Comparison of ENCODE assay signal across 25 mouse cellular contexts in genomic region chr14:44002169-44002568, GRCm38 (mm10). TPM values are rescaled to one million over a fixed set of nuclear protein-coding genes. Genes with fewer than 3 reads are reported as not detected.
"Had no signal": no experiment of that assay in that cellular context is flagged by ENCODE, and none has a peak within 500 bp of the region (broad histone marks: within the 10 kb centered on the region; RNA-seq: fewer than 3 reads in every experiment).

TSS of gene Ang6 (minus strand) at chr14:44002269.

- H3K36me3 ChIP-seq: neural tube, embryonic 13.5 days; neural tube, embryonic 15.5 days; stomach, embryonic 15.5 days had no signal

- H3K9me3 ChIP-seq: neural tube, embryonic 13.5 days; neural tube, embryonic 15.5 days; stomach, embryonic 15.5 days had no signal

- H3K9ac ChIP-seq: neural tube, embryonic 13.5 days; neural tube, embryonic 15.5 days; stomach, embryonic 15.5 days had no signal

- DNase-seq: retina, postnatal 1 day; right cerebral cortex, adult 18-20 months; right cerebral cortex, postnatal 14 days; right cerebral cortex, postnatal 25 days; right cerebral cortex, postnatal 4 days; spleen, adult 18-20 months; thymus, adult 18-20 months; thymus, adult 2 months; thymus, postnatal 14 days; thymus, postnatal 25 days; thymus, postnatal 36 days; thymus, postnatal 4 days had no signal

- H3K27ac ChIP-seq: neural tube, embryonic 13.5 days; neural tube, embryonic 15.5 days; stomach, embryonic 15.5 days; stomach, postnatal 0 days had no signal

- H3K4me3 ChIP-seq: neural tube, embryonic 13.5 days; neural tube, embryonic 15.5 days; stomach, embryonic 15.5 days had no signal

- H3K4me2 ChIP-seq: neural tube, embryonic 13.5 days; neural tube, embryonic 15.5 days; stomach, embryonic 15.5 days had no signal

- H3K4me1 ChIP-seq: neural tube, embryonic 13.5 days; neural tube, embryonic 15.5 days; stomach, embryonic 15.5 days had no signal

- H3K27me3 ChIP-seq: neural tube, embryonic 13.5 days; neural tube, embryonic 15.5 days; stomach, embryonic 15.5 days had no signal

RNA-seq across cellular contexts. Expression of gene Ang6, which starts in this region (rescaled TPM):
- total RNA-seq: neutrophil, adult 5-6 weeks had no signal
- polyA plus RNA-seq: neural tube, embryonic 13.5 days; neural tube, embryonic 14.5 days; neural tube, embryonic 15.5 days; small intestine, adult 2 months; spleen, adult 2 months; stomach, embryonic 14.5 days; stomach, embryonic 15.5 days; stomach, embryonic 16.5 days; stomach, postnatal 0 days; testis, adult 2 months; thymus, adult 2 months; thymus, postnatal 0 days; urinary bladder, adult 2 months had no signal
